Mouse (Mus musculus): ENCODE data around the gene Uty.
A peak's percentile ranks its signal among the peaks of the same experiment; 100 is the strongest.

Gene Uty

DNA sequence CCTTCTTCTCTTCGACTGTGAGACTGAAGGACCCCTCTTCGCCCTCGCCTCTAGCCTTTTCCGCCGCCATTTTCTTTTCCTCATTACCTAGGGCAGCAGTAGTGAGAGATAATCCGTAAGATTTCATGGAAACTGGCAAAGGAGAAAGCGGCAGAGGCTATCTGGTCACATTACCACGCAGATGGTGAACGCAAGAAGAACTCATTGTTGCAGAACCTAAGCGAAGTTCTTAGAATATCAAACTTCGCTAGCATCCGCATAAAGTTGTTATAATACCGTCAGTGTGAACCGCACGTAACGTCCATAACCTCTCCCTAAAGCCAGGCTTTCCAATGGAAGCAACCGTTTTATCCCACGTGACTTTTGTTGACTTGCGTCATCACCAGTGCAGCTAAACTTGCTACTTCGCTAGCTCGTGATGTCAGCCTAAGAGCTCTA, at the start of gene Uty:
Uty (minus strand) TSS at position 334 of the 438 bp plus-strand sequence.
- DNase-seq, result peak; percentile 86

- no peak for DNase-seq
These were observed 48.1 kb upstream of the Uty start for GRCm38 (mm10) chrY:1293708-1294107.

- DNase-seq, result peak; percentile 86
These were observed 40.7 kb upstream of the Uty start, which contains the start of gene Ddx3y for GRCm38 (mm10) chrY:1286171-1286795. Ddx3y (minus strand) TSS chrY:1286629.

DNA sequence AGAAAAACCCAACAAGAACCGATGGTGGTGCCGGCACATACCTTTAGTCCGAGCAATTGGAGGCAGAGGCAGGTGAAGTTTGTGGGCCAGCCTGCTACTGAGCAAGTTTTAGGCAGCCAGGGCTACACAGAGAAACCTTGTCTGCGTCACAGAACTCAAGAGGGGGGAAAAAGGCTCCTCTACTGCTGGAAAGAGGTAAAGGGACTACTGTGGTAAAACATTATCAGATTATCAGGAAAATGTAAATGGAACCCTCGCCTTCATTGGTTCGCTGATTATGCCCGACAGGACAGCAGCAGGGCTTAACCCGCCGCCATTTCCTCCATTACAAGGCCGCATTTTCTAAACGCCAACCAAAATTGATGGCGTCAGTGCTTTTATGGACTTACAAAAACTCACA, 40.2 kb upstream of the Uty start:
- peak; percentile 44 for DNase-seq

- DNase-seq, result no peak
These were observed 558 bp upstream of the Uty start for GRCm38 (mm10) chrY:1246117-1246516.

DNA sequence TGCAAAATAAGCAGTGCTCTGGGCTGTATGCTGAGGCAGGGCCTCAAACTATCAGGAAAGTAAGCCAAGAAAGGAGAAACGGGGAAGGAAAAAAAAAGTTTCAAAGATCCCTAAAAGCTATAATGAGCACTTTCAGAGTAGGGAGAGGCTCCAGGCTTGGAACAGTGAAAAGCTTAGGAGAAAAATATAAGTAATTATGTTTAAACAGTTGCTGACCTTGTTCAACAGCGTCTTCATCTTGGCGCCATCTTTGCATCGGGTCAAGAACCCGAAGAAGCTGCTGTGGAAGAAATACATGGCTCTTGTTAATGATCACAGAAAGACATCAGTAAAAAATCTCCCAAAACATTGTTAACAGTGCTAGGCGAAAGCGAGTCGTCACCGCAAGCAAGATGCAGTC, 619 bp downstream of the Uty start:
- DNase-seq, result no peak

DNA sequence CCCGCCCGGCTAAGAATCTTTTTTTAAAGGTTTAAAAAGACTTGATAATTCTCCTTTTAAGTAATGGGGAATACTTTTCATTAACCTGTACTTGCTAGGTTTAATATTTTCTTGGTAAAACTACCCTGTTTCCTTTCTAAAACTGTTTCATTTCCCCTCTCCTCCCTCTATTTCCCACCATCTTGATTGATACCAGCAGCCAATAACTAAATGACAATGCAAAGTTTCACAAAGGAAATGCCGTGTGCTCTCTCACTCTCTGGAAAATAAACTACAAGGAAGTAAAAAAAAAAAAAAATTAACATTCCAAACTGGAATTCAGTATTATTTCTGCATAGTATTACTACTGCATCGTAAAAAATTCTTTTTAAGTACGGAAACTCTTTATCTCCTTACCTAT, 1.1 kb downstream of the Uty start:
- DNase-seq, result no peak

DNA sequence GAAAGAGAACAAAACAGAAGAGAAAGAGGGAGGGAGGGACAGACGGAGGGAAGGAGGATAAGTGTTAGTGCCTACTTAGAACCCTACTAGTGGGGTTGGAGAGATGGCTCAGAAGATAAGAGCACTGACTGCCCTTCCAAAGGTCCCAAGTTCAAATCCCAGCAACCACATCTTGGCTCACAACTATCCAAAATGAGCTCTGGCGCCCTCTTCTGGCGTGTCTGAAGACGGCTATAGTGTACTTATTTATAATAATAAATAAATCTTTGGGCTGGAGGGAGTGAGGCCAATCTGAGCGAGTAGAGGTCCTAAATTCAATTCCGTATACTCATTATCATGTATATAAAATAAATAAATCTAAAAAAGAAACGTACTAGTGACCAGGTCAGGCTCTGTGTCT, 25.6 kb downstream of the Uty start:
- DNase-seq, result no peak

GRCm38 (mm10) chrY:1178476-1178875, 67.1 kb downstream of the Uty start:
- DNase-seq, result no peak

GRCm38 (mm10) chrY:1163054-1163453, 82.5 kb downstream of the Uty start:
- DNase-seq, result no peak

GRCm38 (mm10) chrY:1116153-1116552, 129.4 kb downstream of the Uty start:
- no peak for DNase-seq

DNA sequence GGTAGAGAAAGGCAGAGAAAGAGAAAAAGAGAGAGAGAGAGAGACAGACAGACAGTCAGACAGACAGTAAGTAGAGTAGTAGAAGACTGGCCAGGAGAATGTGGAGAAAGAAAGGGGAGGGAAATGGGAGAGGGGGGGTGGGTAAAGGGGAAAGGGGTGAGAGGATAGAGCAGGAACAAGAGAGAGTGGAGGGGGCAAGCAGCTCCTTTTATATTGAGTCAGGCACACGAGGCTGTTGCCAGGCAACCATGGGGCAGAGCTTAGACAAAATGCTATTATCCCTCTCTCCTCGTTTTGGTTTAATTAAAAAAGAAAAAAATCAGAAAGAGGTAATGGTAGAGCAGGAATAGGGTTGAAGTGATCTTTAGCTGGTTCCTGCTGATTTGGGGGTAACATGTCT, 131.5 kb downstream of the Uty start:
- DNase-seq, result no peak
